Mouse (Mus musculus): ENCODE measurements around the gene Man1a2.

GRCm38 (mm10) chr3:100634821-100635220, 50.5 kb downstream of the Man1a2 start:
- TF ChIP-seq CTCF (conservative IDR thresholded peaks at IDR 0.05; ENCODE audit: low read length) (no peak), NANOG (IDR thresholded peaks at IDR 0.05; ENCODE audit: borderline replicate concordance, low read length) (no peak)
